Mouse (Mus musculus) c-Kit-positive CD71-negative TER-119-negative erythroid progenitor cells, embryonic 14.5 days (primary cell): ENCODE data around the gene Cmas.

Source experiments
- DNase-seq: peaks from one replicate; pipeline ENCODE4 v3.0.0-alpha.2; 2013; ENCODE audit warnings: low read depth

Cmas gene

GRCm38 (mm10) chr6:142756507-142757333 is at the start of gene Cmas:
Gene Cmas (plus strand): TSS chr6:142756686.
- peak; percentile 75 for DNase-seq

DNA sequence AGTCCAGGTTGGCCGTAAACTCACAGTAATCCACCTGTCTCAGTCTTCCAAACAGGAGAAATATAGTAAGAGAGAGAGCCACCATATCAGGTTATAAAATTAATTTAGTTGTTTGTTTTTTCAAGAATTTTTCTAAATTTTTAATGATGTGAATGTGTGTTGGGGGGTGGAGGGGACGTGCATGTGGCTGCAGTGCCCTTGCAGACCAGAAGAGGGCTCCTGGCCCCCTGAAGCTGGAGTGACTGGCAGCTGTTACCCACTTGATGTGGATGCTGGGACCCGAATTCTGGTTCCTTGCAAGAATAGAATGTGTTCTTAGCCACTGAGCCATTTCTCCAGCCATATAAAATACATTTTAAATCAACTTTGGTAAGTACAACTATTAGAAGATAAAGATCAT is 49.8 kb upstream of the Cmas start:
- no peak for DNase-seq

GRCm38 (mm10) chr6:142708369-142708768 is 48.1 kb upstream of the Cmas start:
- no peak for DNase-seq

DNA sequence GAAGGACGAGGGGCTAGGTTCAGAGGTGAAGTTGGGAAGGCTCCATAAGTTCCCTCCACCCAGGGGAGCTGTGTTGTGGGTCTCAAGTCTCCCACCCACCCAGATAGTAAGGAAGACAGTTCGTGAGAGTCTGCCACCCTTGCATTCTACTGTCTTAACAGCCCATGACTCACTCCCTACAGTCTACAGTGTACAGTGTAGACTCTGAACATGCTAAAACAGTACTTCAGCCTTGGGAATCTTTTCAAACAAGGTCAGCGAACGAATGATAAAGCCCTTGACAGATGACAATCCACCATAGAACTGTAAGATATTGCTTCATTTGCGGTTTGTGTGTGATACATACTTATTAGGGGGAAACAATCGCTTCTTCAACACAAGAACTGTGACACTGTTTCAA is 45.8 kb upstream of the Cmas start:
- no peak for DNase-seq

GRCm38 (mm10) chr6:142711106-142711505 is 45.4 kb upstream of the Cmas start:
- DNase-seq, result no peak

GRCm38 (mm10) chr6:142715026-142715425 is 41.5 kb upstream of the Cmas start:
- DNase-seq, result no peak

DNA sequence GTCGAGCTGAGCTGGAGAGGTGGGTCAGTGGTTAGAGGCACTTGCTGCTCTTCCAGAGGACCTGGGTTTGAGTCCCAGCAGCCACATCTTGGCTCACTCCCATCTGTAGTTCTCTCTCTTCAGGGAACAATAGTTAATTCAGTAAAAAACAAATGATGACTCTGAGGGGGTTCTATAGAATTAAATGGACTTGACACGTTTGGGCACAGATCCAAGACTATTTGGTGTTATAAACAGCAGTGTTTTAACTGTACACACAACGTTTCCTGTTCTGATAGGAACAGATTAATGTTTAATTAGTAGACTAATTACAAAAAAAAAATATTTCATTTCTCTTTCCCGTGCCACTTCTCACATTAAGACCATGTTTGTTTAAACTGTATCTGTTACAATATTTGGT is 39.3 kb upstream of the Cmas start:
- DNase-seq, result no peak

- DNase-seq, result no peak
These were observed 38.3 kb upstream of the Cmas start for GRCm38 (mm10) chr6:142718167-142718566.

- no peak for DNase-seq
These were observed 35.8 kb upstream of the Cmas start for GRCm38 (mm10) chr6:142720641-142721040.

DNA sequence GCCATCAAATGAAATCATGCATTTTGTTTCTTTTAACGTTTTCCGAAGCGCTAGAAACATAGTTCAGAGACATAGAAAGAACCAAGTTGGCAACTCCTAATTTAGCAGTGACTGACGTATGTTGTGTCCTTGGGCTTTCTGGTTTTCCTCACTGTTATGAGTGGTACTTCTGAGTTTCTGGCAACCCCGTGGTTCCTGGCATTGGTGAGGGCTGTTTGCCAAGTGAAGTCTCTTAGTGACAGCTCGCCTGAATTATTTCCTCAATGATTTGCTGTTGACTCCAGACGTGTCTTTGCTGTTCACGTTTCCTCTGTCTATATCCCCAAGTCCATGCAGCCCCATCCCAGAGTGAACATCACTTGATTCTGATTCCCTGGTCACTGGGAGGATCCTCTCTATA is 34.8 kb upstream of the Cmas start:
- DNase-seq, result no peak

DNA sequence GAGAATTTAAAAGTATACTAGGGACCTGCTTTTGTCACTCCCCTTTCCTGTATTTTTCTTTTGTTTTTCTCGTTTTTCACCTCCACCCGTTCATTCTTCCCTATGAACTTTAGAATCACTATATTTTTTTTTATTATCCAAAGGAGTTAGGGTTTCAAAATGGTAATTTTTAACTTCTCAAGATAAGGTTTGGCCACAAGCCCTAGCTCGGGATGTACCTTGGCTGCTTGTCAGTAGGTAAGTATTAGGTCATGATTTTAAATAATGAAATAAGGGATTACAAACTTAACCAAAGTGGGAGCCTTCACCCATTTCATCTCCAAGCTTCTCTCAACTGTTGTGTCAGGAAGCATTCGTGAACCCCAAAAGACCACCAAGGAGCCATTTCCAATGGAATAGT is 30.5 kb upstream of the Cmas start:
- DNase-seq, result no peak

DNA sequence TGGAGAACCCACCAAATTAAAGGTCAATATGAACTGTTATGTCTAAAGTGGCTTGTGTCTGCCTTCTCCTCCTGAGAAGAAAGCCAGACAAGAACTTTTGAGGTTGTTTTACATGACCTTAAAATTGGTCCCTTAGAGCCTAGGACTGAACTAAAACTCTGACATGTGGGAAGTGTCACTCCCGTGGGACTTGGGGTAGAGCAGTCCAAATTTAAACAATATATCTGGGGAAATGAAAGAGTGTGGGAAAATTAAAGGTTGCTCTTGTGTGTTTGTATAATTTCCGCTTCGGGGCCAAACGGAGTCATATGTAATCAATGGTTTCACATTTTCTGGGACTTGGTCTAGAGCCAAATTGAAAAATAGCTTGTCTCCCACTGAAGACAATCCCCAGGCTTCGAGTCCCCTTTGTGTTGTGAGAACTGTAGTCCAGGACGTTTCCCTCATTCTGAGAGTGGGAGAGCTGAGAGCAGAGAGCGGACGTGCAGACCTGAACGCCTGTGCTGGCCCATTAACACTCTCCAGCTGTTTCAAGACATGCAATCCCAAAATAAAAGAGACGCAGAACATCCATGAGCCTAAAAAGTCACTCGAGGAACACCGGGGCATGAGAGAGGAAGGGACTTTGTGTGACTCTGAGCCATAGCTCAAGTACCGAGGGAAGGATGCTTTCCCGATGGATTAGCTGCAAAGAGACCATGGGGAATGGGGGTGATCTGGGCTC is 23.8 kb upstream of the Cmas start:
- no peak for DNase-seq

GRCm38 (mm10) chr6:142735302-142736005 is 21.0 kb upstream of the Cmas start:
- no peak for DNase-seq

GRCm38 (mm10) chr6:142738225-142738624 is 18.3 kb upstream of the Cmas start:
- DNase-seq, result no peak

DNA sequence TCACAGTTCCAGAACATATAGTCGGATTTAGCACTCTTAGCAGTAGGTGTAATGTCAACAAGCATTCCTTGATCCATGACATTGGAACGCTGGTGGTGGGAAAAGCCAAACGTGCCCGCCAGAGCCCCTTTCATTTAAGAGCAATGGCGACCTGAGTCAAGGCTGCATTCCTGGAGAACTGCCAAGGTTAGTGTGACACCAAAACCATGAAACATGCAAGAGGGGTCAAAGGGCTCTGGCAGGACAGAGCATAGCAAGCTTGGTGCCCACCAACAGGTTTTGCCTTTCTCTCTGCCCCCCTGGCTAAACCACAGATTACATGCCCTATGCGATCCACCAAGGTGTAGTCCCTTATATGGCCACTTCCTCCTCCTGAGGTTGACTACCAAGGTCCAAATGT is 17.8 kb upstream of the Cmas start:
- no peak for DNase-seq

GRCm38 (mm10) chr6:142741763-142742162 is 14.7 kb upstream of the Cmas start:
- no peak for DNase-seq

- no peak for DNase-seq
These were observed 13.3 kb upstream of the Cmas start for GRCm38 (mm10) chr6:142743193-142743592.

DNA sequence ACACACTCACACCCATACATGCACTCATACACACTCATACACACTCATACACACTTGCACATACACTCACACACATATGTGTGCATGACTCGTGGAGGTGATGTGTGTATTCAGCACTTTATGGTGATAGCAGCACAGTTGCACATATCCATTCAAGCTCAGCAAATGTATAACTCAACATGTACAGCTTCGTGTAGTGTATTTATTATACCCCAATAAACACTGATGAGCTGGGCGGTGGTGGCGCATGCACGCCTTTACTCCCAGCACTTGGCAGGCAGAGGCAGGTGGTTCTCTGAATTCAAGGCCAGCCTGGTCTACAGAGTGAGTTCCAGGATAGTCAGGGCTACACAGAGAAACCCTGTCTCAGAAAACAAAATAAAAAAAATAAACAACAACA is 11.0 kb upstream of the Cmas start:
- DNase-seq, result no peak

DNA sequence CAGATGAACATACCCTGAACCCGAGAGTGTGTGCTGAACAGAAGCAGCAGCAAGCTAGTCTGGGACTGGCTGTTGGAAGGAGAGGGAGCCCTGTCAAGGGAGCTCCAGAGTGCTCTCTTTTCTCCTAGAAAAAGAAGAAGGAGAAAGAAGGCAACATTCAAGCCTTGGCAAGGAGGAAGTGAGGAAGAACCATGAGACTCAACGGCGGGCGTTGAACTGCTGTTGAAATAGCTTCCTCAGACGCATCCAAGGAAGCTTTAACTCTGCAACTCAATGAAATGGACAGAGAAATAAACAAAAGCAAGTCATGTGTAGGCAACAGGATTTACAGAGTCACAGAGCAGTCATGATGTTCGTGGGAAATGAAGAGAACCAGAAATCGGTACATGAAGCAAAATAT is 9.7 kb upstream of the Cmas start:
- no peak for DNase-seq

DNA sequence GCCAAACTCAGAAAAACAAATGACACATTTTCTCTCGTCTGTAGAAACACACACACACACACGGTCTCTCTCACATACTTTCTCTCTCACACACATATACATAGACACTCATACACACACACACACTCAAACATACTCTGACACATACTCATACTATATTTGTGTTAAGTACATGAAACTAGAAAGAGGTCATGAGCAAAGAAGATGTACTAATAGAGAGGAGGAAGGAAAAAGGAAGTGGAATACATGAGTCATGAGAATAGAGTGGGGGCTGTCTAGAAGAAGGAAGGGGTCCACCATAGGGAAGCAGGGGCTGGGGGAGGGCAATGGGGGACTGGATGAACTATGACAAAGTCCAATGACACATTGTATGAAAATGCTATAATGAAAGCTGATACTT is 9.3 kb upstream of the Cmas start:
- no peak for DNase-seq

GRCm38 (mm10) chr6:142748057-142748708 is 8.3 kb upstream of the Cmas start:
- no peak for DNase-seq

- DNase-seq, result no peak
These were observed 5.1 kb upstream of the Cmas start for GRCm38 (mm10) chr6:142751365-142751764.
